Mouse (Mus musculus) ES-Bruce4 (cell line): Measurements from ENCODE around the gene Kcnn3.

Source experiments
- CTCF ChIP-seq: IDR thresholded peaks from one replicate; pipeline ENCODE4 v1.8.1; 2011; ENCODE audit warnings: low read depth, low read length
- EP300 ChIP-seq: IDR thresholded peaks from 2 replicates; pipeline ENCODE4 v1.6.1; 2011; ENCODE audit warnings: low read depth, low read length; ENCODE audit not compliant: insufficient read depth
- POLR2A ChIP-seq: IDR thresholded peaks from one replicate; pipeline ENCODE4 v1.8.1; 2011; ENCODE audit warnings: low read length; ENCODE audit not compliant: insufficient read depth

DNA sequence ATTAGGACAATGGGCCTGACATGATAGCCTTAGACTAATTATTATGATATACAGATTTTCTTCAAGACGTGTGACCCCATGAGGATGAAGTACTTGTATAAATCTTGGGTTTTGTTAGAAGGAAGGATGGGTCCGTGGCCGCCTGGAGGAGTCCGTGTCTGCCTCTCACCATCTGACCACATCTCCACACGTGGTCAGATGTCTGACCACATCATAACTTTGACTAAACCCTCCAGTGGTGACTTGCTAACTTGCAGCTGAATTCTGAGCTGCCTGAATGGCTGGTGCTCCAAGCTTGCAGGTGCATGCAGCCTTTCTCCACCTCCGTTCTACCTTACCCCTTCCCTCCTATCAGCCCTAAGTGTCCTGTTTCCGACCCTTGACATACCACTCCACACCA lies 17.4 kb upstream of the Kcnn3 start:
- TF ChIP-seq POLR2A (no peak), CTCF (no peak), EP300 (no peak)
